Mouse (Mus musculus): Measurements from ENCODE around the gene Trmt112. TPM values are rescaled to one million over a fixed set of nuclear protein-coding genes. Genes with fewer than 3 reads are reported as not detected.

Trmt112 gene
- 126 and 130 TPM in 2 replicates for polyA plus RNA-seq (2012; rRNA removed)

GRCm38 (mm10) chr19:6909507-6910289 lies at the start of gene Trmt112, which contains the start of gene Prdx5:
Trmt112 (plus strand) TSS chr19:6909698.
Prdx5 (minus strand) TSS chr19:6910106.

DNA sequence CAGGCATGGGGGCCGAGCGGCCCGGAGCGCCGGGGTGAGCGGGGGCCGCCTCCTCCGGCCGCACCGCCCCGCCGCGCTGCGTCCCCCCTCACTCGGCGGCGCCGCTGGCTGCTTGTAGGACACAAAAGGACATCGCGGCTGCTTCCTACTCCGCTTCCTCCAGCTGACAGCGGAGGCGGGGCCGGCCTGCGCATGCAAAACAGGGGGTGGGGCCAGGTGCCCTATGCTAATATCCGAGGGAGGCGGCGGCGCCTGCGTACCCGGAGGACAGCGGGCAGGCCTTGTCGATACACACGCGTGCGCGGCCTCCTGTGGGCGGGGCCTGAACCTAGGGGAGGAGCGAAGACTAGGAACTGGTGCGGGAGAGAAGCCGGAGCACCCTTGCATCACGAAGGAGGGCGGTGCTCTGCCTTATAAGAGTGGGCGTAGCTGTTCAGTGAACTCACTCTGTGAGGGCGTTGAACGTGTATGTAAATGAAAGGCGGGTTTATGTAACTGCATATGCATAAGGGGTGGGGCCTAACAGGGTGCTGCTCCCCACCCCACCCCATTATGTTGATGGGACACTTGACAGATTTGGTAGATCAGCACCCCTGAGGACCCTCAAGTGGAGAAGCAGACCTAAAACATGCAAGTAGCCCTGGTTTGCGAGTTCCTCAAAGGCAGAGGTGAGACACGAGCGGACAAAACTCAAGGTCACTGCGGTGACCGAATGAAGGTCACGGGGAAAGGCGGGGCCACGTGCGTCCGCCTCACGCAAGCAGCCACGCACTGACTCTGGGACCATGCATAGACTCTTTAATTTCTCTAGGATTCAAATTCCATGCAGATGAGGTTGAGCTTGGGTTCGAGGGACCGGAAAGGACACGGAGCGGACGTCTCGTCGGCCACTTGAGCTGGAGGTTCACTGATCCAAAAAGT lies 12.4 kb downstream of the Trmt112 start, which contains the start of gene Esrra:
Esrra (minus strand) TSS at position 167 of the 921 bp plus-strand sequence.

GRCm38 (mm10) chr19:6925307-6925573 lies 15.7 kb downstream of the Trmt112 start, which contains the start of gene Catsperz:
Catsperz (minus strand) TSS chr19:6925380.

DNA sequence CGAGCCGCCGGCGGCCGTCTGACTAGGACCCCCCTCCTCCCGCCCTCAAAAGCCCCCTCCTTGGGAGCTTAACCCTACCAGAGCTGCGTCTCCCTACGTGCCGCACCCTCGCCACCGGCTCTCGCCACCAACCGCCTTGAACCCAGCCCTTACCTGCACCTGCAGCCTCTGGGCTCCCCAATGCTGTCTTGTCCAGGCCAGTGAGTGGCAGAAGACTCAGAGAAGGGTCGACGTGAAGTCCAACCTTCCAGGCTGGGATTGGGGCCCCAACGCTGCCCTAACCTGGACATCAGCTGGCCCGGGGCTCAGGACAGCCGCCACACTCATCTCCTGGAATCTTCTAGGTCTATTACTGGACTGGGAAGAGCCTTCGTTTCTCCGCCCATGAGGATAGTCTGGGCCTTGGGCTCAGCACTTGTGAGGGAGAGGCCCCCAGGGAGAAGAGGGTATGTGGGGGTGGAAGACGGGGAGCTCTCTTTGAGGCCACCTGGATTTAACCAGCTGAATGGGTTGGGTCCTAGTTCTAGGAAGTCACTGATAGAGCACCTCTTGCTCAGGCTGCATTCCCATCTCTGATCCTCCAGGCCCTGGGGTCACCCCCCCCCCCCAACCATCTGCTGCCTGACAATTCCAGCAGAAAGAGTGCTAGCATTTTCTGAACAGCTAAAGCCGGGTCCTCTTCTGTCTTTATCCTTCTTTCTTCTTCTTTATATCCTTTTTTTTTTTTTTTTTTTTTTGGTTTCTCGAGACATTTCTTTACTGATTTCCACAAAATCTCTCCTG lies 24.9 kb downstream of the Trmt112 start, which contains the start of gene Kcnk4:
Kcnk4 (minus strand) TSS at position 321 of the 783 bp plus-strand sequence.

GRCm38 (mm10) chr19:6941372-6942248 lies 32.1 kb downstream of the Trmt112 start, which contains the start of gene Bad:
Bad (plus strand) TSS chr19:6941861.

GRCm38 (mm10) chr19:6942249-6942691 lies 32.8 kb downstream of the Trmt112 start, which contains the start of gene Gpr137:
Gpr137 (minus strand) TSS chr19:6942480.

Other genes with a start within 250 kb of the Trmt112 start
- 11.6 and 12.8 TPM in 2 replicates for gene Rps6ka4, start 69.1 kb upstream of the Trmt112 start, polyA plus RNA-seq (2012; rRNA removed)
- 0.70 and 0.73 TPM in 2 replicates for gene Ccdc88b, start 51.5 kb upstream of the Trmt112 start, polyA plus RNA-seq (2012; rRNA removed)
- gene Prdx5, start 408 bp downstream of the Trmt112 start, polyA plus RNA-seq (2012; rRNA removed): 225 and 266 TPM in 2 replicates
- gene Esrra, start 12.1 kb downstream of the Trmt112 start, polyA plus RNA-seq (2012; rRNA removed): 34.4 and 35.8 TPM in 2 replicates
- 2.1 and 3.5 TPM in 2 replicates for gene Catsperz, start 15.7 kb downstream of the Trmt112 start, polyA plus RNA-seq (2012; rRNA removed)
- 6.2 and 7.6 TPM in 2 replicates for gene Kcnk4, start 24.8 kb downstream of the Trmt112 start, polyA plus RNA-seq (2012; rRNA removed)
- 75.7 and 84.2 TPM in 2 replicates for gene Bad, start 32.2 kb downstream of the Trmt112 start, polyA plus RNA-seq (2012; rRNA removed)
- gene Gpr137, start 32.8 kb downstream of the Trmt112 start, polyA plus RNA-seq (2012; rRNA removed): 70.7 and 71.6 TPM in 2 replicates
- 335 and 363 TPM in 2 replicates for gene Ppp1r14b, start 65.3 kb downstream of the Trmt112 start, polyA plus RNA-seq (2012; rRNA removed)
- 19.4 and 21.4 TPM in 2 replicates for gene Plcb3, start 66.8 kb downstream of the Trmt112 start, polyA plus RNA-seq (2012; rRNA removed)
- 93.3 and 98.7 TPM in 2 replicates for gene Fkbp2, start 70.8 kb downstream of the Trmt112 start, polyA plus RNA-seq (2012; rRNA removed)
- 34.7 and 47.7 TPM in 2 replicates for gene Vegfb, start 78.0 kb downstream of the Trmt112 start, polyA plus RNA-seq (2012; rRNA removed)
- 22.8 and 25.8 TPM in 2 replicates for gene Dnajc4, start 82.9 kb downstream of the Trmt112 start, polyA plus RNA-seq (2012; rRNA removed)
- 11.8 and 14.1 TPM in 2 replicates for gene Nudt22, start 86.4 kb downstream of the Trmt112 start, polyA plus RNA-seq (2012; rRNA removed)
- 19.0 and 20.4 TPM in 2 replicates for gene Trpt1, start 86.4 kb downstream of the Trmt112 start, polyA plus RNA-seq (2012; rRNA removed)
- gene Fermt3, start 109.8 kb downstream of the Trmt112 start, polyA plus RNA-seq (2012; rRNA removed): 2.9 and 3.5 TPM in 2 replicates
- 142 and 148 TPM in 2 replicates for gene Stip1, start 130.3 kb downstream of the Trmt112 start, polyA plus RNA-seq (2012; rRNA removed)
- gene Macrod1, start 147.1 kb downstream of the Trmt112 start, polyA plus RNA-seq (2012; rRNA removed): 8.4 and 10.0 TPM in 2 replicates
- gene Flrt1, start 196.0 kb downstream of the Trmt112 start, polyA plus RNA-seq (2012; rRNA removed): 2.8 and 3.1 TPM in 2 replicates